Mouse (Mus musculus) stomach, embryonic 16.5 days (tissue): ENCODE results near the gene Rab27a. TPM values are rescaled to one million over a fixed set of nuclear protein-coding genes. Genes with fewer than 3 reads are reported as not detected.
A peak's percentile ranks its signal among the peaks of the same experiment; 100 is the strongest.
"Not testable (repeated sequence)": the region's sequence is repeated elsewhere in the genome, so short reads cannot be mapped to it uniquely, and the experiment has no call there.

Source experiments
- ATAC-seq: fragments of 200-750 bp; cut with Nextera tagmentation; 2 replicates; pipeline ENCODE4 v1.8.0; 2017; ENCODE audit warnings: moderate number of reproducible peaks, moderate TSS enrichment; ENCODE audit not compliant: insufficient read depth, low FRiP score
- H3K27ac ChIP-seq: fragments of 300-500 bp; sonication (generic); 2 replicates; pipeline ENCODE4 v1.5.1; 2014; ENCODE audit warnings: low read length
- H3K27me3 ChIP-seq: fragments of 300-500 bp; sonication (generic); 2 replicates; pipeline ENCODE4 v1.6.1; 2014; ENCODE audit warnings: low read length, control low read depth, mixed read lengths; ENCODE audit not compliant: control insufficient read depth, insufficient read depth
- H3K36me3 ChIP-seq: fragments of 300-500 bp; sonication (generic); 2 replicates; pipeline ENCODE4 v1.6.1; 2014; ENCODE audit warnings: low read length; ENCODE audit not compliant: control insufficient read depth, insufficient read depth
- H3K4me1 ChIP-seq: fragments of 300-500 bp; sonication (generic); 2 replicates; pipeline ENCODE4 v1.6.1; 2014; ENCODE audit warnings: low read length, control low read depth, mixed read lengths; ENCODE audit not compliant: control insufficient read depth, insufficient read depth
- H3K4me2 ChIP-seq: fragments of 300-500 bp; sonication (generic); 2 replicates; pipeline ENCODE4 v1.6.1; 2014; ENCODE audit warnings: low read depth, low read length, mixed read lengths
- H3K4me3 ChIP-seq: fragments of 300-500 bp; sonication (generic); replicated peaks from 2 replicates; pipeline ENCODE4 v1.5.1; 2014; ENCODE audit warnings: mild to moderate bottlenecking, low read length
- H3K9ac ChIP-seq: fragments of 300-500 bp; sonication (generic); 2 replicates; pipeline ENCODE4 v1.6.1; 2014; ENCODE audit warnings: low read length
- H3K9me3 ChIP-seq: fragments of 300-500 bp; sonication (generic); replicated peaks from 2 replicates; pipeline ENCODE4 v1.6.1; 2016; ENCODE audit warnings: low read length, control low read depth; ENCODE audit not compliant: control insufficient read depth
- WGBS: fragments of 180-500 bp; shearing (Covaris S2); extraction: QIAGEN DNeasy Blood & Tissue Kit; methylation state at CpG from one replicate; pipeline ENCODE4 v1.1.7; 2014; 5-methylcytosine and 5-hydroxymethylcytosine counted together
- polyA plus RNA-seq: library from polyadenylated mRNA; unstranded; fragments of >200 nt; fragmentation: Nextera tagmentation; extraction: Ambion mirVana; gene quantifications from 2 replicates; pipeline ENCODE4 v1.2.1, GENCODE M21; 2015

Rab27a gene
- polyA plus RNA-seq, 1 experiment from 2014 or later = 23.3 TPM

DNA sequence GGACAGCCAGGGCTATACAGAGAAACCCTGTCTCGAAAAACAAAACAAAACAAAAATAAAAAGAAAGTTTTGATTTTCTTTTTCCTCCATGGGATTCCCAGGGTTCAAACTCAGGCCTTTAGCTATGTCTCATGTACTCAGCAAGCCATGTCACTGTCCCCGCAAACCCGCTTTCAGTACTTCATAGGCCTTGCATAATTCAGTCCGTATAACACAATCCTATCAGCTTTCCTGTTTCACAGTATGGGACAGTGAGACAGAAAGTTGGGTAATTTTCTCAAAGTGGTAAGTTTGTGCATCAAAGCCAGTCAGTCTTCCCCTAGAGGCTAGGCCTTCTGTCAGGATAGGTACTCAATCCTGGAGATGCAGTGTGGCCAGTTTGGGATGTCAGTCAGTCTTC lies 14.6 kb downstream of the Rab27a start:
- no peak overlapping the region for H3K4me3 ChIP-seq
- H3K4me2 ChIP-seq = no peak overlapping the region
- no peak overlapping the region for H3K9ac ChIP-seq
- H3K36me3 ChIP-seq = no peaks in the 10 kb centered on the region
- H3K9me3 ChIP-seq = no peaks in the 10 kb centered on the region
- no peaks in the 10 kb centered on the region for H3K27me3 ChIP-seq
- H3K27ac ChIP-seq = no peak overlapping the region
- ATAC-seq = no peak
- peaks cover 11% of the 10 kb centered on the region; the same call in 1 of the 2 replicates for H3K4me1 ChIP-seq
- WGBS = 85% methylated on average over 4 of the region's 4 CpGs

- no peak overlapping the region for H3K27ac ChIP-seq
- no peak for ATAC-seq
- H3K9me3 ChIP-seq = no peaks in the 10 kb centered on the region
- H3K27me3 ChIP-seq = no peaks in the 10 kb centered on the region
- H3K4me2 ChIP-seq = peak overlapping the region; percentile 35
- peaks cover 21% of the 10 kb centered on the region for H3K4me1 ChIP-seq
- no peak overlapping the region for H3K9ac ChIP-seq
- no peaks in the 10 kb centered on the region for H3K36me3 ChIP-seq
- WGBS = 30% methylated on average over 15 of the region's 15 CpGs
- H3K4me3 ChIP-seq = no peak overlapping the region
Observed at GRCm38 (mm10) chr9:73063621-73064290, 19.1 kb downstream of the Rab27a start.

- H3K4me3 ChIP-seq = peak overlapping the region; percentile 17; the same call in 1 of the 2 replicates
- WGBS = 22% methylated on average over 10 of the region's 10 CpGs
- H3K4me2 ChIP-seq = peak overlapping the region; percentile 46
- no peaks in the 10 kb centered on the region for H3K27me3 ChIP-seq
- peak; percentile 51 for ATAC-seq
- no peaks in the 10 kb centered on the region for H3K36me3 ChIP-seq
- H3K27ac ChIP-seq = peak overlapping the region; percentile 95
- peak overlapping the region; percentile 43; the same call in 1 of the 2 replicates for H3K9ac ChIP-seq
- H3K4me1 ChIP-seq = peaks cover 25% of the 10 kb centered on the region
- H3K9me3 ChIP-seq = no peaks in the 10 kb centered on the region
Observed at GRCm38 (mm10) chr9:73067086-73067485, 22.4 kb downstream of the Rab27a start.

DNA sequence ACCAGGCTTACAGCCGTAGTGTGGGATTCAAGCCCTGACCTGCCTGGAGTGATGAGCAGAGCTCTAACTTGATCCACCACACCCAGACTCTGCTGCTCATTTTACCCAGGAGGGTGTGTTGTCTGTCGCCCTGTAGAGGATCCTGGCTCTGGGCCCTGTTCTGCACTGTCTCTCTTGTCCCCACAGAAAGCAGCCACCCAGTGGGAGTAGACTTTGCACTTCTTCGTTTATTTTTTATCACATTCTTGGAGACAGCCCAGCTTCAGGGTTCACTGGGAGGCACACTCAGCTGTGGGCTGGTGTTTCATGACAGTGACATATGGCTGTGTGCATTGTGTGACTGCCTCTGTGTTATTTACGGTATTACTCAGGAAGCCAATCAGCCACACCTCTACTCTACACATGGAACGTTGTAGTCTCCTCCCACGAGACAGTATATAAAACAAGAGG lies 23.6 kb downstream of the Rab27a start:
- ATAC-seq = peak; percentile 83
- peak overlapping the region; percentile 49; the same call in 1 of the 2 replicates for H3K9ac ChIP-seq
- H3K27me3 ChIP-seq = no peaks in the 10 kb centered on the region
- H3K36me3 ChIP-seq = no peaks in the 10 kb centered on the region
- peaks cover 25% of the 10 kb centered on the region for H3K4me1 ChIP-seq
- H3K4me3 ChIP-seq = no peak overlapping the region
- WGBS = 20% methylated on average over 6 of the region's 6 CpGs
- no peaks in the 10 kb centered on the region for H3K9me3 ChIP-seq
- H3K4me2 ChIP-seq = peak overlapping the region; percentile 46; the same call in 1 of the 2 replicates
- peak overlapping the region; percentile 95 for H3K27ac ChIP-seq

DNA sequence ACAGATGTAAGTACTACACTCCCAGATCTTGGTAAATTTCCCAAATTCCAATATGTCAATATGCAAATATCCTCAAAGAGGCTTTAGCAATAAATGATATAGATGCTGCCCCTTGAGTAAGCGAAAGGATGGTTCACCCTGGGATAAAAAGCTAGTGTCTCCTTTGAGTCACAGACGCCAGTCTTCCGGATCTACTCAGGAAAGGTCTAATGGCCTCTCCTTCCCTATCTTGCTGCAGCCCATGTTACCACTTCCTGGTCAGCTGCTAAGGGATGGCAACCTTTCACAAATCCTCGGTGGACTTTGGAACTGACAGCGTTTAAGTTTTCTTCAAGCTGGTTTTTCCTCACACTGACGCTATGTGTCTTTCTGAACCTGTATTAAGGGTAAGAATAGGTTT lies 24.0 kb downstream of the Rab27a start:
- H3K9ac ChIP-seq = no peak overlapping the region
- 61% methylated on average over 6 of the region's 6 CpGs for WGBS
- H3K4me2 ChIP-seq = no peak overlapping the region
- no peak overlapping the region for H3K4me3 ChIP-seq
- no peaks in the 10 kb centered on the region for H3K27me3 ChIP-seq
- no peaks in the 10 kb centered on the region for H3K9me3 ChIP-seq
- ATAC-seq = peak; percentile 37; the same call in 1 of the 2 replicates
- peaks cover 22% of the 10 kb centered on the region for H3K4me1 ChIP-seq
- no peaks in the 10 kb centered on the region for H3K36me3 ChIP-seq
- peak overlapping the region; percentile 95 for H3K27ac ChIP-seq

- no peak overlapping the region for H3K9ac ChIP-seq
- peak; percentile 23 for ATAC-seq
- no peaks in the 10 kb centered on the region for H3K9me3 ChIP-seq
- peak overlapping the region; percentile 78 for H3K27ac ChIP-seq
- 61% methylated on average over 10 of the region's 10 CpGs for WGBS
- no peaks in the 10 kb centered on the region for H3K36me3 ChIP-seq
- H3K4me3 ChIP-seq = no peak overlapping the region
- peaks cover 19% of the 10 kb centered on the region for H3K4me1 ChIP-seq
- no peak overlapping the region for H3K4me2 ChIP-seq
- H3K27me3 ChIP-seq = no peaks in the 10 kb centered on the region
Observed at GRCm38 (mm10) chr9:73070971-73071659, 26.5 kb downstream of the Rab27a start.

- Histone ChIP-seq H3K4me2 (no peak overlapping the region), H3K4me1 (peaks cover 15% of the 10 kb centered on the region), H3K9me3 (no peaks in the 10 kb centered on the region), H3K36me3 (no peaks in the 10 kb centered on the region), H3K9ac (no peak overlapping the region), H3K4me3 (no peak overlapping the region), H3K27me3 (no peaks in the 10 kb centered on the region), H3K27ac (no peak overlapping the region)
- 76% methylated on average over 8 of the region's 8 CpGs for WGBS
- ATAC-seq = no peak
Observed at GRCm38 (mm10) chr9:73072426-73072825, 27.8 kb downstream of the Rab27a start.

DNA sequence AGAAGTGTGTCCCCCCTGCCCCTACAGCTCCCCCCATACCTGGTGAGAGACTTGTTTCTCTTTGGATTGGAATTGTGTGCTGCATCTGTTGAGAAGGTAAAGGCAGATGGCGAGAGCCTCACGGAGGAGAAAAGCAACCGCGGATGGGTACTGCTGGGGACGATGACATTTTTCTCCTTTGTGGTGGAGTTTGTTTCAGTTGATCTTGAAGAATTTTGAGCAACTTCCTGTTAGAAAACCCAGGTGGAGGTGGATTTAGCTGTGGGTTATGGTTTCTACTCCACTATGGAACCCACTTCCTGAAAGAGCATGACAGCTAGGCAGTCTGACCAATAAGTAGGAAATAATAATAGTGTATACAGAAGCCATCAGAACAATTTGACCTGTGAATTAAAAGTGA lies 28.5 kb downstream of the Rab27a start:
- H3K9me3 ChIP-seq = no peaks in the 10 kb centered on the region
- 87% methylated on average over 5 of the region's 5 CpGs for WGBS
- H3K36me3 ChIP-seq = no peaks in the 10 kb centered on the region
- H3K27me3 ChIP-seq = no peaks in the 10 kb centered on the region
- no peak overlapping the region for H3K4me3 ChIP-seq
- no peak for ATAC-seq
- H3K4me2 ChIP-seq = no peak overlapping the region
- H3K27ac ChIP-seq = no peak overlapping the region
- peaks cover 8% of the 10 kb centered on the region; the same call in 1 of the 2 replicates for H3K4me1 ChIP-seq
- no peak overlapping the region for H3K9ac ChIP-seq

GRCm38 (mm10) chr9:73079349-73079748 lies 34.7 kb downstream of the Rab27a start:
- H3K4me3 ChIP-seq, H3K4me1 ChIP-seq, ATAC-seq, H3K9ac ChIP-seq, H3K27ac ChIP-seq, H3K27me3 ChIP-seq, H3K4me2 ChIP-seq, H3K9me3 ChIP-seq, H3K36me3 ChIP-seq: not testable (repeated sequence)
- WGBS = 83% methylated on average over 11 of the region's 12 CpGs
